Mouse (Mus musculus): ENCODE measurements around the gene Onecut1. TPM values are rescaled to one million over a fixed set of nuclear protein-coding genes. Genes with fewer than 3 reads are reported as not detected.

Onecut1 gene
- total and polyA plus RNA-seq, 2 experiments from 2014 or later, result 2.6 to 4.2 TPM

GRCm38 (mm10) chr9:74922884-74923283, 61.2 kb downstream of the Onecut1 start:
- H3K27ac ChIP-seq, result no peak overlapping the region
- no peak overlapping the region for H3K4me2 ChIP-seq (ENCODE audit: low read depth, low read length)
- no peaks in the 10 kb centered on the region for H3K27me3 ChIP-seq (ENCODE audit: insufficient read depth, low read length)
- no peak for TF ChIP-seq CTCF (IDR thresholded peaks at IDR 0.05; ENCODE audit: low read depth)
- H3K4me1 ChIP-seq (ENCODE audit: insufficient read depth, low read length), result peaks cover 12% of the 10 kb centered on the region; the same call in 1 of the 2 replicates
- H3K9me3 ChIP-seq (ENCODE audit: low read length), result no peaks in the 10 kb centered on the region
- no peak for ATAC-seq
- no peak overlapping the region for H3K4me3 ChIP-seq (ENCODE audit: low read length)
- no peak for DNase-seq (ENCODE audit: low spot score)
- no peak overlapping the region for H3K9ac ChIP-seq (replicated peaks; ENCODE audit: low read length)
- 62% methylated on average over 3 of the region's 3 CpGs for WGBS
- no peaks in the 10 kb centered on the region for H3K36me3 ChIP-seq (ENCODE audit: insufficient read depth, low read length)

- Histone ChIP-seq H3K27ac (no peak overlapping the region), H3K9me3 (ENCODE audit: low read length) (no peaks in the 10 kb centered on the region), H3K4me2 (ENCODE audit: low read depth, low read length) (no peak overlapping the region), H3K27me3 (ENCODE audit: insufficient read depth, low read length) (no peaks in the 10 kb centered on the region), H3K9ac (replicated peaks; ENCODE audit: low read length) (no peak overlapping the region), H3K4me1 (ENCODE audit: insufficient read depth, low read length) (peaks cover 12% of the 10 kb centered on the region; the same call in 1 of the 2 replicates), H3K4me3 (ENCODE audit: low read length) (no peak overlapping the region), H3K36me3 (ENCODE audit: insufficient read depth, low read length) (no peaks in the 10 kb centered on the region)
- DNase-seq (ENCODE audit: low spot score) (no peak), ATAC-seq (no peak)
- whole genome bisulfite sequencing, result 86% methylated on average over 6 of the region's 6 CpGs
- no peak for TF ChIP-seq CTCF (IDR thresholded peaks at IDR 0.05; ENCODE audit: low read depth)
These were observed 61.7 kb downstream of the Onecut1 start for GRCm38 (mm10) chr9:74923291-74923977.

GRCm38 (mm10) chr9:74925220-74925769, 63.6 kb downstream of the Onecut1 start:
- H3K4me2 ChIP-seq (ENCODE audit: low read depth, low read length), result peak overlapping the region; percentile 18; the same call in 1 of the 2 replicates
- 15% methylated on average over 10 of the region's 10 CpGs for WGBS
- peak; percentile 68 for DNase-seq (ENCODE audit: low spot score)
- H3K27ac ChIP-seq, result peak overlapping the region; percentile 48
- no peak overlapping the region for H3K4me3 ChIP-seq (ENCODE audit: low read length)
- H3K9ac ChIP-seq (replicated peaks; ENCODE audit: low read length), result no peak overlapping the region
- H3K9me3 ChIP-seq (ENCODE audit: low read length), result no peaks in the 10 kb centered on the region
- H3K4me1 ChIP-seq (ENCODE audit: insufficient read depth, low read length), result peaks cover 12% of the 10 kb centered on the region; the same call in 1 of the 2 replicates
- no peaks in the 10 kb centered on the region for H3K27me3 ChIP-seq (ENCODE audit: insufficient read depth, low read length)
- peak; percentile 71 for ATAC-seq
- no peaks in the 10 kb centered on the region for H3K36me3 ChIP-seq (ENCODE audit: insufficient read depth, low read length)
- TF ChIP-seq CTCF (IDR thresholded peaks at IDR 0.05; ENCODE audit: low read depth), result no peak

- Histone ChIP-seq H3K4me3 (ENCODE audit: low read length) (no peak overlapping the region), H3K36me3 (ENCODE audit: insufficient read depth, low read length) (no peaks in the 10 kb centered on the region), H3K9ac (replicated peaks; ENCODE audit: low read length) (no peak overlapping the region), H3K27me3 (ENCODE audit: insufficient read depth, low read length) (no peaks in the 10 kb centered on the region), H3K4me2 (ENCODE audit: low read depth, low read length) (no peak overlapping the region), H3K27ac (no peak overlapping the region), H3K4me1 (ENCODE audit: insufficient read depth, low read length) (peaks cover 5% of the 10 kb centered on the region; the same call in 1 of the 2 replicates), H3K9me3 (ENCODE audit: low read length) (no peaks in the 10 kb centered on the region)
- 89% methylated on average over 4 of the region's 4 CpGs for WGBS
- no peak for TF ChIP-seq CTCF (IDR thresholded peaks at IDR 0.05; ENCODE audit: low read depth)
- DNase-seq (ENCODE audit: low spot score) (no peak), ATAC-seq (no peak)
These were observed 68.3 kb downstream of the Onecut1 start for GRCm38 (mm10) chr9:74929981-74930423.

GRCm38 (mm10) chr9:74930653-74931052, 68.9 kb downstream of the Onecut1 start:
- TF ChIP-seq CTCF (IDR thresholded peaks at IDR 0.05; ENCODE audit: low read depth), result no peak
- Histone ChIP-seq H3K36me3 (ENCODE audit: insufficient read depth, low read length) (no peaks in the 10 kb centered on the region), H3K9ac (replicated peaks; ENCODE audit: low read length) (no peak overlapping the region), H3K27me3 (ENCODE audit: insufficient read depth, low read length) (no peaks in the 10 kb centered on the region), H3K4me2 (ENCODE audit: low read depth, low read length) (no peak overlapping the region), H3K4me1 (ENCODE audit: insufficient read depth, low read length) (no peaks in the 10 kb centered on the region), H3K4me3 (ENCODE audit: low read length) (no peak overlapping the region), H3K27ac (no peak overlapping the region), H3K9me3 (ENCODE audit: low read length) (no peaks in the 10 kb centered on the region)
- DNase-seq (ENCODE audit: low spot score) (no peak), ATAC-seq (no peak)
- WGBS, result 80% methylated on average over 5 of the region's 5 CpGs

GRCm38 (mm10) chr9:74935289-74935688, 73.6 kb downstream of the Onecut1 start:
- 83% methylated on average over 3 of the region's 3 CpGs for WGBS
- Histone ChIP-seq H3K9ac (replicated peaks; ENCODE audit: low read length) (no peak overlapping the region), H3K4me3 (ENCODE audit: low read length) (no peak overlapping the region), H3K4me2 (ENCODE audit: low read depth, low read length) (no peak overlapping the region), H3K36me3 (ENCODE audit: insufficient read depth, low read length) (no peaks in the 10 kb centered on the region), H3K9me3 (ENCODE audit: low read length) (no peaks in the 10 kb centered on the region), H3K4me1 (ENCODE audit: insufficient read depth, low read length) (no peaks in the 10 kb centered on the region), H3K27me3 (ENCODE audit: insufficient read depth, low read length) (no peaks in the 10 kb centered on the region), H3K27ac (no peak overlapping the region)
- DNase-seq (ENCODE audit: low spot score), result no peak
- no peak for TF ChIP-seq CTCF (IDR thresholded peaks at IDR 0.05; ENCODE audit: low read depth)
- no peak for ATAC-seq

GRCm38 (mm10) chr9:74937761-74938160, 76.0 kb downstream of the Onecut1 start:
- Histone ChIP-seq H3K4me3 (ENCODE audit: low read length) (no peak overlapping the region), H3K9me3 (ENCODE audit: low read length) (no peaks in the 10 kb centered on the region), H3K27me3 (ENCODE audit: insufficient read depth, low read length) (no peaks in the 10 kb centered on the region), H3K4me2 (ENCODE audit: low read depth, low read length) (no peak overlapping the region), H3K36me3 (ENCODE audit: insufficient read depth, low read length) (no peaks in the 10 kb centered on the region), H3K27ac (no peak overlapping the region), H3K9ac (replicated peaks; ENCODE audit: low read length) (no peak overlapping the region), H3K4me1 (ENCODE audit: insufficient read depth, low read length) (no peaks in the 10 kb centered on the region)
- 88% methylated on average over 3 of the region's 3 CpGs for WGBS
- DNase-seq (ENCODE audit: low spot score) (no peak), ATAC-seq (no peak)
- no peak for TF ChIP-seq CTCF (IDR thresholded peaks at IDR 0.05; ENCODE audit: low read depth)
